Comparison of ENCODE assay signal across 8 mouse cellular contexts in the genomic region with DNA sequence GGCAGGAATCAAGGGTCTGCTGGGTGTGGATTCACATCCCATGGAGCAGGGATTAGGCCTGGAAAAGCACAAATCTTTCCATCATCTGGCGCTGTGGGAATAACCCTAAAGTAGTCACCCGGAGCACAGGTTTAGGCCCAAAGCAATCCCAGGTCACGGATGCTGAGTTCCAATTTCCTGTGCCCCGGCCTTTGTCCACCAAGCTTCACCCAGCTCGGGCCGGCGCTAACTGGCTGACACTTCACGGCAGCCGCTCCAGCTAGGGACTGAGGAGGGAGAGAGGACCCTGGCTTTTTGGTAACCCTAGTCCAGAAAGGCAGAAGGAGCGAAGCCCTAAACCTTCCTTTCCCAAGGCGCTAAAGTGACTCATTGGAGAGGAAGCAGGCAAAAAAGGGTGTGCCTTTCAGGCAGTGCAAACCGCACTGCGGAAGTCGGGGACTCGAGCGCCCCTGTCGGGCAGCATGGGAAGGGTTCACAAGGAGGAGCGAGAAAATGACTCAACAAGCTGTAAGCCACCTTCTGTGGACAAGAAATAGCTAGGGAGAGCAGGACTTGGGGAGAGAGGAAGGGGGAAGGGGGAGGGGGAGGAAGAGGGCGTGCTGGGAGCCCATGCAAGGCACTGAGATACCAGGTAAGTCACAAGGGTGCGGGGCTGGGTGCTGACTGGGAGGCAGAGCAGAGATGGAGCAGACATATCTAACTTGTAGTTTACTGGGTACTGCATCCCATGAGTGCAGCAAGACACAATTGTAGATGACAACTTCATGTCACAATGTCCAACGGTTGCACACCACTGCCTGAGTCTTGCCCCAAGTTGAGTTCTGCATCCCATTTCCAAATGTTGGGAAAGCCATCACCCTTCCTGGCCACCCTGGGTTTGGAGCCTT. TPM values are rescaled to one million over a fixed set of nuclear protein-coding genes. Genes with fewer than 3 reads are reported as not detected.
A peak's percentile ranks its signal among the peaks of the same experiment; 100 is the strongest.
DNase-seq lines count a peak whose midpoint lies in the region; ATAC-seq and TF ChIP-seq lines count a peak whose summit lies in the region.

No protein-coding gene starts in this region.

- no peaks in the 10 kb centered on the region for H3K9me3 ChIP-seq in embryonic facial prominence, embryonic 12.5 days
- no peaks in the 10 kb centered on the region for H3K9me3 ChIP-seq in limb, embryonic 13.5 days
- no peaks in the 10 kb centered on the region for H3K9me3 ChIP-seq in midbrain, embryonic 15.5 days

- DNase-seq in 3T3-L1 (ENCODE audit: low read depth, low spot score) = peak; percentile 98
- peak; percentile 91 to 92 for DNase-seq in adrenal gland, postnatal 36 days
- DNase-seq in heart, adult 18-20 months = peak; percentile 93 to 95
- peak; percentile 93 for DNase-seq in kidney, adult 2 months
- peak; percentile 81 to 87 for DNase-seq in spleen, postnatal 14 days (ENCODE audit: low spot score in 2 of 2)

- H3K9ac ChIP-seq in embryonic facial prominence, embryonic 12.5 days = peak overlapping the region; percentile 47
- peak overlapping the region; percentile 53 for H3K9ac ChIP-seq in limb, embryonic 13.5 days
- peak overlapping the region; percentile 32 for H3K9ac ChIP-seq in midbrain, embryonic 15.5 days

- H3K36me3 ChIP-seq in embryonic facial prominence, embryonic 12.5 days = no peaks in the 10 kb centered on the region
- H3K36me3 ChIP-seq in kidney, adult 2 months (ENCODE audit: control insufficient read depth, insufficient read depth, low read length) = no peaks in the 10 kb centered on the region
- no peaks in the 10 kb centered on the region for H3K36me3 ChIP-seq in limb, embryonic 13.5 days
- no peaks in the 10 kb centered on the region for H3K36me3 ChIP-seq in midbrain, embryonic 15.5 days (replicated peaks)

- peak overlapping the region; percentile 45 for H3K4me2 ChIP-seq in embryonic facial prominence, embryonic 12.5 days (replicated peaks)
- peak overlapping the region; percentile 58 for H3K4me2 ChIP-seq in limb, embryonic 13.5 days (replicated peaks)
- H3K4me2 ChIP-seq in midbrain, embryonic 15.5 days = peak overlapping the region; percentile 47

- no peak; the same call in none of the 2 replicates for ATAC-seq in embryonic facial prominence, embryonic 12.5 days (ENCODE audit: insufficient number of reproducible peaks, insufficient read depth, low FRiP score, low TSS enrichment)
- ATAC-seq in limb, embryonic 13.5 days (ENCODE audit: low FRiP score, low read depth) = peak; percentile 52; the same call in 1 of the 2 replicates
- ATAC-seq in midbrain, embryonic 15.5 days (replicated peaks) = peak; percentile 77

- H3K27me3 ChIP-seq in embryonic facial prominence, embryonic 12.5 days = no peaks in the 10 kb centered on the region
- no peaks in the 10 kb centered on the region for H3K27me3 ChIP-seq in kidney, adult 2 months (replicated peaks; ENCODE audit: control insufficient read depth, insufficient read depth, low read length)
- H3K27me3 ChIP-seq in limb, embryonic 13.5 days = no peaks in the 10 kb centered on the region
- no peaks in the 10 kb centered on the region for H3K27me3 ChIP-seq in midbrain, embryonic 15.5 days (replicated peaks)

- H3K4me1 ChIP-seq in embryonic facial prominence, embryonic 12.5 days = peaks cover 19% of the 10 kb centered on the region
- peaks cover 39% of the 10 kb centered on the region for H3K4me1 ChIP-seq in kidney, adult 2 months (ENCODE audit: control insufficient read depth, insufficient read depth, low read length)
- peaks cover 38% of the 10 kb centered on the region for H3K4me1 ChIP-seq in limb, embryonic 13.5 days
- peaks cover 22% of the 10 kb centered on the region for H3K4me1 ChIP-seq in midbrain, embryonic 15.5 days

- 13% methylated on average over 21 of the region's 21 CpGs for WGBS in embryonic facial prominence, embryonic 12.5 days
- WGBS in kidney, adult 2 months = 6% methylated on average over 21 of the region's 21 CpGs
- WGBS in limb, embryonic 13.5 days = 22% methylated on average over 21 of the region's 21 CpGs
- 23% methylated on average over 21 of the region's 21 CpGs for WGBS in midbrain, embryonic 15.5 days

- peak overlapping the region; percentile 76 for H3K27ac ChIP-seq in embryonic facial prominence, embryonic 12.5 days
- H3K27ac ChIP-seq in kidney, adult 2 months (ENCODE audit: insufficient read depth, low read depth, low read length) = peak overlapping the region; percentile 90
- peak overlapping the region; percentile 73; the same call in 1 of the 2 replicates for H3K27ac ChIP-seq in limb, embryonic 13.5 days
- peak overlapping the region; percentile 79 for H3K27ac ChIP-seq in midbrain, embryonic 15.5 days

- peak; percentile 85 for TF ChIP-seq CTCF in kidney, adult 2 months (conservative IDR thresholded peaks at IDR 0.05; ENCODE audit: insufficient read depth, insufficient read length, low read depth, low read length)

- H3K4me3 ChIP-seq in embryonic facial prominence, embryonic 12.5 days = peak overlapping the region; percentile 29; the same call in 1 of the 2 replicates
- peak overlapping the region; percentile 12; the same call in 1 of the 2 replicates for H3K4me3 ChIP-seq in kidney, adult 2 months (ENCODE audit: insufficient read depth, low read depth, low read length)
- H3K4me3 ChIP-seq in limb, embryonic 13.5 days = peak overlapping the region; percentile 25
- H3K4me3 ChIP-seq in midbrain, embryonic 15.5 days = peak overlapping the region; percentile 17; the same call in 1 of the 2 replicates

- TF ChIP-seq POLR2A in kidney, adult 2 months (IDR thresholded peaks at IDR 0.05; ENCODE audit: low read depth, low read length) = no peak

RNA-seq across cellular contexts. Expression of gene Scyl1, which starts 46.7 kb away (rescaled TPM):
- 100 to 1,000 TPM; 103 to 107 TPM for total RNA-seq in adrenal gland, postnatal 36 days (2021)
- 78.8 and 80.0 TPM in 2 replicates for polyA plus RNA-seq in embryonic facial prominence, embryonic 12.5 days (2016; fragmentation: Nextera tagmentation; extraction: Ambion mirVana)
- total RNA-seq in heart, adult 18-20 months (2021) = 10 to 100 TPM; 55.1 to 67.8 TPM
- 107 and 134 TPM in 2 replicates for polyA plus RNA-seq in kidney, adult 2 months (2012; rRNA removed)
- 76.9 and 82.7 TPM in 2 replicates for polyA plus RNA-seq in limb, embryonic 13.5 days (2015; fragmentation: Nextera tagmentation; extraction: Ambion mirVana)
- polyA plus RNA-seq in midbrain, embryonic 15.5 days (2015; fragmentation: Nextera tagmentation; extraction: Ambion mirVana) = 87.6 and 94.7 TPM in 2 replicates

RNA-seq across cellular contexts. Expression of gene Frmd8, which starts 57.1 kb away (rescaled TPM):
- total RNA-seq in adrenal gland, postnatal 36 days (2021) = 10 to 100 TPM; 35.5 to 52.6 TPM
- polyA plus RNA-seq in embryonic facial prominence, embryonic 12.5 days (2016; fragmentation: Nextera tagmentation; extraction: Ambion mirVana) = 35.3 and 41.4 TPM in 2 replicates
- total RNA-seq in heart, adult 18-20 months (2021) = 10 to 100 TPM in 1 of 2 experiments, 1 to 10 TPM in 1; 7.2 to 10.6 TPM
- 18.5 and 23.1 TPM in 2 replicates for polyA plus RNA-seq in kidney, adult 2 months (2012; rRNA removed)
- 30.1 and 32.2 TPM in 2 replicates for polyA plus RNA-seq in limb, embryonic 13.5 days (2015; fragmentation: Nextera tagmentation; extraction: Ambion mirVana)
- polyA plus RNA-seq in midbrain, embryonic 15.5 days (2015; fragmentation: Nextera tagmentation; extraction: Ambion mirVana) = 16.1 and 19.2 TPM in 2 replicates

RNA-seq across cellular contexts. Expression of gene Slc25a45, which starts 59.7 kb away (rescaled TPM):
- 10 to 100 TPM in 1 of 2 experiments, 1 to 10 TPM in 1; 9.4 to 33.2 TPM for total RNA-seq in adrenal gland, postnatal 36 days (2021)
- polyA plus RNA-seq in embryonic facial prominence, embryonic 12.5 days (2016; fragmentation: Nextera tagmentation; extraction: Ambion mirVana) = 2.0 and 3.1 TPM in 2 replicates
- 1 to 10 TPM; 2.6 to 2.8 TPM for total RNA-seq in heart, adult 18-20 months (2021)
- polyA plus RNA-seq in kidney, adult 2 months (2012; rRNA removed) = 52.7 and 63.4 TPM in 2 replicates
- 2.3 and 2.4 TPM in 2 replicates for polyA plus RNA-seq in limb, embryonic 13.5 days (2015; fragmentation: Nextera tagmentation; extraction: Ambion mirVana)
- 2.0 and 2.9 TPM in 2 replicates for polyA plus RNA-seq in midbrain, embryonic 15.5 days (2015; fragmentation: Nextera tagmentation; extraction: Ambion mirVana)

Comparison
In these comparisons a context has a peak if more than half of its experiments do, and no peak if none do; other contexts are left out.
1. RNA of gene Slc25a45, which starts 59.7 kb away (polyA plus RNA-seq): 52.7 to 63.4 TPM in kidney, adult 2 months; 2.3 to 2.4 TPM in limb, embryonic 13.5 days, 2.0 to 2.9 TPM in midbrain, embryonic 15.5 days and 2.0 to 3.1 TPM in embryonic facial prominence, embryonic 12.5 days; every median in the first group is over 10 times any median in the second.
2. Peak in every context shown above with its lines, with median percentiles within 50 percentile points of each other: DNase-seq, H3K27ac ChIP-seq, H3K4me2 ChIP-seq, H3K4me3 ChIP-seq and H3K9ac ChIP-seq.